26 mouse cellular contexts compared by ENCODE assay signal in the genomic region with DNA sequence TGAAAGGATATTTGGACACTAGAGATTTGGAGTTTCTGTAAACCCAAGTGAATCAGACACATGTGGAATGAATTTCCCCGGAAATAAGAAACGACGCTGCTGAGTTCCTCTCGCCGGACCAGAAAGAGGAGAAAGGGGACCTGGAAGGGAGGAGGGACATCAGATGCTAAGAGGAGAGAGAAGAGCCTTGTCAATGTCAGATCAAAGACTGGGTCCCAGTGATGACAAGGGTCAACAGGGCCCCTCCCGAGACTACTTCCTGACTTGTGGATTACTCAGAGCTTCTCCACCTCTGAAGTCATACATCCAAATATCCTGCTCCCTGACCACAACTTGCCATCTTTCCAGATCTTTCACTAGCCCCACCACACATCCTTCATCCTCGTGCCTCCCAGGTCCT. TPM values are rescaled to one million over a fixed set of nuclear protein-coding genes. Genes with fewer than 3 reads are reported as not detected.
"Had no signal": no experiment of that assay in that cellular context is flagged by ENCODE, and none has a peak within 500 bp of the region (broad histone marks: within the 10 kb centered on the region; RNA-seq: fewer than 3 reads in every experiment).

No protein-coding gene starts in this region.

- H3K9ac ChIP-seq: heart, embryonic 12.5 days; hindbrain, embryonic 12.5 days; hindbrain, embryonic 14.5 days; intestine, embryonic 15.5 days; limb, embryonic 12.5 days; liver, embryonic 13.5 days; liver, embryonic 15.5 days had no signal

- H3K9me3 ChIP-seq: heart, embryonic 12.5 days; hindbrain, embryonic 10.5 days; hindbrain, embryonic 12.5 days; intestine, embryonic 15.5 days; limb, embryonic 10.5 days; limb, embryonic 12.5 days; liver, embryonic 13.5 days; liver, embryonic 15.5 days had no signal

- H3K27ac ChIP-seq: gastrocnemius, adult 2 months; heart, adult 2 months; hindbrain, embryonic 10.5 days; hindbrain, embryonic 12.5 days; hindbrain, embryonic 14.5 days; intestine, embryonic 15.5 days; layer of hippocampus, adult 2 months; left cerebral cortex, adult 2 months; limb, embryonic 10.5 days; limb, embryonic 12.5 days; liver, embryonic 13.5 days; liver, embryonic 15.5 days had no signal

- H3K36me3 ChIP-seq: heart, embryonic 12.5 days; hindbrain, embryonic 10.5 days; hindbrain, embryonic 12.5 days; intestine, embryonic 15.5 days; limb, embryonic 10.5 days; limb, embryonic 12.5 days; liver, embryonic 13.5 days; liver, embryonic 15.5 days had no signal

- H3K4me1 ChIP-seq: liver, embryonic 13.5 days; liver, embryonic 15.5 days had no signal

- ATAC-seq: hindbrain, embryonic 16.5 days; inflammation-experienced regulatory T-cells, adult 6 months; intestine, embryonic 15.5 days; intestine, postnatal 0 days had no signal

- DNase-seq: gastrocnemius, adult 2 months; gastrocnemius, postnatal 10 days; gastrocnemius, postnatal 25 days; heart, adult 2 months; heart, postnatal 4 days; kidney, adult 18-20 months; kidney, adult 8-10 months; kidney, postnatal 25 days; kidney, postnatal 4 days; liver; liver, embryonic 13.5 days had no signal

- H3K4me2 ChIP-seq: heart, embryonic 12.5 days; hindbrain, embryonic 12.5 days; hindbrain, embryonic 14.5 days; intestine, embryonic 15.5 days; limb, embryonic 12.5 days; liver, embryonic 11.5 days; liver, embryonic 13.5 days; liver, embryonic 15.5 days had no signal

- H3K4me3 ChIP-seq: gastrocnemius, adult 2 months; heart, adult 2 months; heart, embryonic 12.5 days; hindbrain, embryonic 10.5 days; hindbrain, embryonic 12.5 days; intestine, embryonic 15.5 days; layer of hippocampus, adult 2 months; left cerebral cortex, adult 2 months; limb, embryonic 10.5 days; limb, embryonic 12.5 days; liver, embryonic 13.5 days; liver, embryonic 15.5 days had no signal

- H3K27me3 ChIP-seq: hindbrain, embryonic 12.5 days; intestine, embryonic 15.5 days; liver, embryonic 13.5 days; liver, embryonic 15.5 days had no signal

RNA-seq across cellular contexts. Expression of gene Adamts8, which starts 24.5 kb away (rescaled TPM):
- total RNA-seq: granulocyte monocyte progenitor cell, adult 5-6 weeks had no signal

RNA-seq across cellular contexts. Expression of gene Adamts15, which starts 44.6 kb away (rescaled TPM):
- total RNA-seq: granulocyte monocyte progenitor cell, adult 5-6 weeks had no signal
- polyA plus RNA-seq: inflammation-experienced regulatory T-cells, adult 6 months had no signal
